Mouse (Mus musculus): Measurements from ENCODE around the gene Lpar1. TPM values are rescaled to one million over a fixed set of nuclear protein-coding genes. Genes with fewer than 3 reads are reported as not detected.
A peak's percentile ranks its signal among the peaks of the same experiment; 100 is the strongest.

Lpar1 gene
- 10 to 100 TPM; 14.8 to 15.4 TPM for total RNA-seq (2021)
- long read RNA-seq, experiment 1, partial matches to known transcripts = 0 of 11 reads
- long read RNA-seq, experiment 1, other reads (novel, unspliced or antisense) = 7 of 11 reads
- long read RNA-seq, experiment 2, transcript Lpar1-201 (4 exons, 3,512 nt) = major isoform, 8 of 19 reads
- long read RNA-seq, experiment 2, partial matches to known transcripts = 2 of 19 reads
- long read RNA-seq, experiment 2, other reads (novel, unspliced or antisense) = 8 of 19 reads

DNA sequence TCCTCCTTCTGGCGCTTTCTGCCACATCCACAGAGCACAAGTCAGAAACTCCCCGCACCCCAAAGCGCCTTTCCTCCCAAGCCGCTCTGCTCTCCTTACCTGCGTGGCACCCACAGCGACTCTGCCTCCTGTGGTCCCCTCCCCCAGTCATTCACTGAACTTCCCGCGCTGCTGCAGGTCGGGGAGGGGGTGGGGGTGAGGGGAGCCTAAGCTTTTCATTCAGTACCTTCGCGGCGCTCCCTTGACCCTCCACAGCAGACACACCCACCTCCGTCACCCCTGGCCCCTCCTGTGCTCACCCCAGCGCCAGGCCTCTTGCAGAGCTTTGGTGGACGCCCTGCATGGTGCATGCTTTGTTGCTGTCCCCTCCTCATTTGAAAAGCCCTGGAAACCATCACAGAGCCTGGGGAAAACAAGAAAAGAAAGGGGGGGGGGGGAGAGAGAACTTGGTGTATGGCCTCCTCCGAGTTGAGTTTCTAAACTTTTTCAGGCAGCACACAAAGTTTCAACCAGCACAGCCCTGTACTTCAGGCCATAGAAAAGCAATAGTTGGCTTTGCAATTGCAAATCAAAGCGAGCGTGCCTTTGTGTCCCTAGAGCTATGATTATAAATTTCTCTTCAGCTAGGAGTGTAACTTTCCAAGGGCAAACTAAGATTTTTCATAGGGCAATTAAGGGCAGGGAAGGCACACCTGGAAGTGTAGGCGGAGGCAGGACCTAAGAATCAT lies at the start of gene Lpar1:
Gene Lpar1, minus strand, starts transcription at position 268 of the 728 bp plus-strand sequence.
- peak; percentile 54 for DNase-seq

DNA sequence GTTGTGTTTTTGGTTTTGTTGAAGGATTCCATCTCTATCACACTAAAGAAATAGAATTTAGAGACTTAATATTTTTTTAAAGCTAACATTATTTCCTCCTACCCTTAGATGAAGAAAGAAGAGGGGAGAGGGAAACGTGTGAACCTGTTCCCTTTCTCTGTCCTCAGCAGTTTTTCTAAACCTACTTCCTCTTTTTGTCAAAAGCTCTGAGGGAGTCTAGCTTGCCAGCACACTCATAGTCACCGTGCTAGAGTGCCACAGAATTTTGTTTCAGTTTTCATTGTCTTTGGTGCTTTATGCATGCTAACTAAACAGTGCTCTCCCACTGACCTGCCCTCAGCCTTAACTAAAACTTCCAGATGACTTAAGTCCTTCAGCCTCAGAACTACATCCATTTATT lies 32.2 kb upstream of the Lpar1 start:
- DNase-seq = no peak

DNA sequence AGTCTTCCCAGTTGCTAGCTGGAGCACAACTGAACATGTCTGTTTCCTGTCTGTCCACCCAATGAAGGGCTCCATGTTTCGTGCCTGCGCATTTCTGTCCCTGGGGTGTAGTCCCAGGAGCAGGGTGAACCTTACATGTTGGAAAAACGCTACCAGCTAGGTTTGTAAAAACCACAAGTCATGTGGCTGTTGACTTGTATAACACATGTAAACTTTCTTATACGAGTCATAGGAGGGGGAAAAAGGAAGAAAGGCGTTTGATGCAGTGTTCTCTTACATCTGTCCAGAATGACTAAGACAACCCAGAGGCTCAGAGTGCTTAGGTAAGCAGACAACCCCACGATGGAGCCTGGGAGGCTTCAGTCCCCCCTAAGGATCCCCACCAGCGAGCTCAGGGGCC lies 27.5 kb upstream of the Lpar1 start:
- DNase-seq = no peak

DNA sequence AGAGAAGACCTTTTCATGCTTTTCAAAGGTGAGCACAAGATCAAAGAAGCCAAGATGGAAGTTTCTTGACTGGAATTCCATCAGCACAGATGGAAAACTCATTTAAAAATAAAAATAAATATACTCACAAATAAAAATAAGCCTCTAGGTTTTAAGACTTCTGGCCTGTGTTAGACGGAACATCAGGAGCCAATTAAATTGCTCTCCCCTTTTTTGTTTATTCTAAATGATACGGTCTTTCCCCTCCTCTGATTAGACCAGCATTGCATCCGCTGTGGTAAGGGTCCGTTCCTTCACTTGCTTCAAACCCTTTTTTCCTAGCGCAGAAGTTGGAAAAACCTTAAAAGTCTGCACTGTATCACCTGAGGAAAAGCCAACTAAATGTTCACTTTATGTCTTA lies 26.8 kb upstream of the Lpar1 start:
- no peak for DNase-seq

DNA sequence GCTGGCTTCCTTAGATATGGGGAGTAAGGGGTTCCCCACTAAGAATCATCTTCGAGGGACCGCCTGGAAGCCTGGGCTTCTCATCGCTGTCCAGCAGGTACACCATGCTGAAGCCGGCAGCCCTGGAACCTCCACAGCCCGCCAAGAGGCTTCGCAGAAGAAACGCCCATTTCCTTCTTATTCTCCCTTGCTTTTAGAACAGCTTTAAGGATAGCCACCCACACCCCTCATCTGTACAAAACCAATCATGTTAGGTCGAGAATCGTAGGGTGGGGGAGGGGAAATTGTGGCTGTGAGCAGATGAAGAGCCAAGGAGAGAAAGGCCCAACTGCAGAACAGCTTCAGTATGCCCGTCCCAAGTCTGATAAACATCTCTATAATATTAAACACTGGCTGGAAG lies 26.4 kb upstream of the Lpar1 start:
- DNase-seq = no peak

DNA sequence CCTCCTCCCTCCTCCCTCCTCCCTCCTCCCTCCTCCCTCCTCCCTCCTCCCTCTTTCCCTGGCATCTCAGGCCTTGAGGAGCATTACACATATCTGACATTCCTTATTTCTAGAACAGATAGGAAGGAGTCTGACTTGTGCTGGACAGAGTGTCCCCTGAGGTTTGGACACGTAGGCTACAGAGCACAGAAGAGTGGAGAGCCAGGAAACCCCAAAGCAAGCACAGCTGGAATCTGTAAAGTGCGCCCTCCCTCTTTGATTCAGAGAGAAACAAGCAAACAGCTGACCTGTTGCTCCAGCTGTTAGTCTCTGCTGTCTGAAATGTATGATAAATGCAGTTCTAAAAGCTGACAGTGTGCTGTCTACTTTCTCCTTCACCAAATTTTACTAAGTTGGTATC lies 24.8 kb upstream of the Lpar1 start:
- DNase-seq = no peak

DNA sequence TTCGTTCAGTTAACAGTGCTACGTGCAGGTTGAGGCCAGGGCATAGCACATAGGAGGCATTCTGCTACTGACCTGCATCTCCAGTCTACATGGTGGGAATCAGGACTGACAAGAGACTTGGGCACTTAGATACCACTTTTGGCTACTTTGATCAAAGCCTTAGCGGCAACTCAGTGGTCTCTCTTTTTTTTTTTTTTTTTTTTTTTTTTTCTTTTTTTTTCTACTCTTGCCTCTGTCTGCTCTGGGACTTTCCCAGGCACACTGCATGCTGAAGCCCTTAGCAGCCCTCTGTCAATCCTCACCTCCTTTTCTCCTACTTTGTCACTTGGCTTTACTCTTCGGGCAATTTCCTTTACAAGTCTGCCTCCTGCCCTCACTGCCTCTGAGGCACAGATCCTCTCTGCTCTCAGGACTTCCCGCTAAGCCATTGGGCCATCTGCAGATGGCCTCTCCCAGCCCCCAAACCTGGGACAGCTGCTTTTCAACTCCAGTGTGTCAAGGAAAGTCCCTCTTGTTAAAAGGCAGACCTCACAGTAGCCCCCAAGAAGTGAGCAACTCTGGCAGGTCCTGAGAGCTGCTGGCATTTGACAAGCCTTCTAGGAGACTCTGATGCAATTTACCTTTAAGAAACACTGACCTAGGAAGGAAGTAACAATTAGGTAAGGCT lies 23.8 kb upstream of the Lpar1 start:
- DNase-seq = no peak

DNA sequence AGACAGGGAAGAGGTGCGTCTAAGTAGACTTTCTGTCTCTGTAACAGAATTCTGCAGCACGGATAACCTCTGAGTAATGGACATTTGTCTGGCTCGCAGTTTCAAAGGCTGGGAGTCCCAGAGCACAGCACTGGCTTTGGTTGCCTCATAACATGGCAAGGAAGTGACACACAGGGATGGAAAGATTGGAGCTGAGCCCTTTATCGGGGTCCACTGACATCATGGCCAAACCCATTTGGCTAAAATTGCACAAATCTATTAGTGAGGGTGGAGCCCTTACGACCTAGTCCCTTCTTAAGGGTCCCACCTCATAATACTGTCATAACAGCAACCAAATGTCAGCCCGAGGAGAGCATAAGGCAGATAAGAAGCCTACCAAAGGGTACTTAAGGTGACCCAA lies 22.1 kb upstream of the Lpar1 start:
- peak; percentile 54 for DNase-seq

DNA sequence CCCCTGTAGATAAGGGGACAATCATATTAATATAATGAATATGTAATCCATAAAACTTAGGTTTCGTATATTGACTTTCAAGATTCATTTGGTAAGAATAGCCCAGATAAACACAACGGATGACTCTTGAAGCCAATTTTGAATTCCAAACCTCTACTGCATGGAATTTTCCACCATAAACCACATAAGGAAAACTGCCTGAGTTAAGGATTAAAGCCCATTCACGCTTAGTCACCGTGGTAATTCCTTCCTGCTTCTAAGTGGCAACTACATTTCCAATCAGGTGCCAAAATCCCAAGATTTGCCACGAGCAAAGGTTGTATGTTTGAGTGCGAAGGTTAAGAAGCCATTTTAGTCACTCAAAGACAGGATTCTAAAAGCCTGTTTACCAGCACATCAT lies 20.3 kb upstream of the Lpar1 start:
- no peak for DNase-seq

DNA sequence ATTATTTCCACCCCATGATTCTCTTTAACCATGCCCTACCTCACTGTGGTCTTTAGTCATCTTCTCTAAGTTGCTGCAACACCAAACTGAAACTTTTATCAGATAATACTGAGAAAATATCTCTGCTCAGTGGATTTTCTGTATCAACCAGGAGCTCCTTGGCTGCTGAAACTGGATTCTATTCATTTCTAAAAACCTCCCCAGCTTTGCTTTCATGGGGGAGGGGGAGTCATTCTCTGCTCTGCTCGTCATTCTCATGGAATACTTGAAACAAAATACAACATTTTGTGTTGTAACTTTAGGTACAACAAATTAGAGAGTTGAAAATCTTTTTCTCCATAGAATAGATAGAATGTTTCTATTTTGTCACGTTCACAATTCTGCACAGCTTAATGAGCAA lies 18.7 kb upstream of the Lpar1 start:
- DNase-seq = no peak

DNA sequence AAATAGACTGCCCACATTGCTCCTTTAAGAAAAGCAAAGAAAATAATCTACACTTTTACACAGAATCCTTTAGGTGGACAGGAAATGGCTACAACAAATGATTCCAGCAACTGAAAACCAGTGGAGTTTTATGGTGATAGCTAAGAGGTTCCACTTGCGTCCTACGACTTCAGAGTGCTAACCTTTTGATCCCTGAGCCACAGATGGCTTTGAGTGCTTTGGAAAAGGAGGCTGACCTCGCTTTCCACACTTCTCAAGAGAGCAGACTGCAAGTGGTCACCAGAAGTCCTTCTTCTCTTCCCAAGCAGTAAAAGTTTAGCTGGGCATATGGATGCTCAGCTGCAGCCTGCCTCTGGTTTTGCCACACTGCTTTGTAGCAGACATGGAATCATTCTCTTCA lies 18.0 kb upstream of the Lpar1 start:
- DNase-seq = no peak

DNA sequence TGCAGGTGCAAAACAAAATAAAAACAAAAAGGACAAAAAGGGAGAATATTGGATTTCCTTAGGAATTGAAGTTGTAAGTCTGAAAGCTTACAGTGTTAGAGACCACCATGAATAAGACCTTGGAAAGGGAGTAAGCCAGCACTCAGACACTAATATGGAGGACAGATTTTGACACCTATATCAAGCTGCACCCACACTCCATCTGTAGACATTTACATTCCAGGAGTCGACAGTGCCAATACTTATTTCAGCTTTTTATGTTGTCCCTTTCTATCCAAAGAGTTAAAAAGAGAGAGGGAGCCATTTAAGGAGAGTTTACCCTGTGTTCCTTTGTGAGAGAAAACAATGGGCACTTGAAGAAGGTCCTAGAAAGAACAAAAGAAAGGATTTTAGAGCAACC lies 17.5 kb upstream of the Lpar1 start:
- no peak for DNase-seq

DNA sequence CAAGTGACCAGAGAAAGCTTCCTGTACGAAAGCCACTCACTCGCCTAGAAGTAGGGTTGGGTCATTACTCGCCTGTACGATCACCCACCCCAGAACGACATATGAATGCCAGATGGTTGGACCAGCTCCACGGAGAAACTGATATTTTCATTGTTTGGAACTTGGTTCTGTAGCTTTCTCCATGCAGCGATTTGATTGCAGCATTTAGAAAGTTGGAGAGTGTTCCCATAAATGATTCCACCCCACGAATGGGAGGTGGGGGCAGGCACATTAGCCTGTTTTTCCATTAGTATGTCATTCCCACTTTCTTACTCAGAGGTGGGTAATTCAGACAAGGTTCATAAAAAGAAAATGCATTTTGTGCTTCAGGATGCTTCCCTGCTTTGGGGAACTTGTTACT lies 14.8 kb upstream of the Lpar1 start:
- DNase-seq = peak; percentile 53

DNA sequence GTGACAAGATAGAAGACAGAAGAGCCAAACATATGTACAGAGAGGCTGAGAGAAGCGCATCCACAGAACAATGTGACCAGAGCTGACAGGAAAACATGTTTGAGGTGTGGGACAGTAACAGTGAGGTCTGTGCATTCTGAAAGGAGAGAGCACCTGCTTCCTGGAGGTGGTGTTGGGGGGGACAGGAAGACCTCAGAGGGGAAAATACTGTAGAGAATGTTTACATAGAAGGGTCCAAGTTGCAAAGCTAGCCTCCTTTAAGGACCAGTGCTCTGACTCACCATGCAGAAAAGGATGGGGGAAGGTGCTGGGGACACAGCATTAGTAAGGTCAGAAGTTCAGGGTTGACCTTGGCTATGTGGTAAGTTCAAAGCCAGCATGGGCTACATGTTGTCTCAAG lies 9.1 kb upstream of the Lpar1 start:
- no peak for DNase-seq

DNA sequence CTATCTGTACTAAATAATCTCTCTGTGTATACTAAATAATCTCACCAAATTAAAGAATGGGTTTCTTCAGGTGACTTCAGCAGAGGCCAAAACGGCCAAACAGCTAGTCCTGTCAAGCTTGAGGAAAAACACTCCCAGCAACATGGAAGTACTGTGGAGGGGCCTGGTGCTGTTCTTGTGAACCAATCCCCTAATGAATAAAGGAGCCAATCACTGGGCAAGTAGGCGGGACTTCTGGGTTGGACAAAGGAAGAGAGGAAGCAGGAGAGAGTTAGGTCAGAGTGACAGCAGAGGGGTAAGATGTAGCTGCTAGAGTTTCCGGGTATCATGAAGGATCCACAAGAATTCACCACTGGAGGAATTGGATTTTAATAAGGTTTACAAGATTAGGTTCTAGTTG lies 3.3 kb upstream of the Lpar1 start:
- no peak for DNase-seq

DNA sequence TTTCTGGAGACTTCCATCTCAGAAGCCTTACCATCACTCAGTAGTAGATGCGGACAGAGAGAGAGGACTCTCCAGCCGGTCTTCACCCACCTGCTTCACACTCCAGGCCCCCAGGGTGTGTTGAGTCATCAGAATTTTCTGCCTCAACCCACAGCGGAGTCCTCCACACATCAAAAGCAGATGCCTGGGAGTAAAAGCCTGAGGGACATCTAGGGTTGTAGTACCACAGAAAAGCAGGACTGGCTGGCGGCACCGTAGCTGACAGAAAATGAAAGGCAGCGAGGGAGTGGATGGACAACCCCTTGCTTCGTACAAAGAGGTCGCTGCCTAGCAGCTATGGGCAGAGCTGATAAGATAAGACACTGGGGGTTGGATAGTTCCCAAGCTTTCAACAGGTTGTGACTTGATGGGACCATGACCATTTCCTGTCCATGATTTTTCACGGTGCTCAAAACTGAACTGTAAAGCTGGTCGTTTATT lies 701 bp upstream of the Lpar1 start:
- DNase-seq = no peak

DNA sequence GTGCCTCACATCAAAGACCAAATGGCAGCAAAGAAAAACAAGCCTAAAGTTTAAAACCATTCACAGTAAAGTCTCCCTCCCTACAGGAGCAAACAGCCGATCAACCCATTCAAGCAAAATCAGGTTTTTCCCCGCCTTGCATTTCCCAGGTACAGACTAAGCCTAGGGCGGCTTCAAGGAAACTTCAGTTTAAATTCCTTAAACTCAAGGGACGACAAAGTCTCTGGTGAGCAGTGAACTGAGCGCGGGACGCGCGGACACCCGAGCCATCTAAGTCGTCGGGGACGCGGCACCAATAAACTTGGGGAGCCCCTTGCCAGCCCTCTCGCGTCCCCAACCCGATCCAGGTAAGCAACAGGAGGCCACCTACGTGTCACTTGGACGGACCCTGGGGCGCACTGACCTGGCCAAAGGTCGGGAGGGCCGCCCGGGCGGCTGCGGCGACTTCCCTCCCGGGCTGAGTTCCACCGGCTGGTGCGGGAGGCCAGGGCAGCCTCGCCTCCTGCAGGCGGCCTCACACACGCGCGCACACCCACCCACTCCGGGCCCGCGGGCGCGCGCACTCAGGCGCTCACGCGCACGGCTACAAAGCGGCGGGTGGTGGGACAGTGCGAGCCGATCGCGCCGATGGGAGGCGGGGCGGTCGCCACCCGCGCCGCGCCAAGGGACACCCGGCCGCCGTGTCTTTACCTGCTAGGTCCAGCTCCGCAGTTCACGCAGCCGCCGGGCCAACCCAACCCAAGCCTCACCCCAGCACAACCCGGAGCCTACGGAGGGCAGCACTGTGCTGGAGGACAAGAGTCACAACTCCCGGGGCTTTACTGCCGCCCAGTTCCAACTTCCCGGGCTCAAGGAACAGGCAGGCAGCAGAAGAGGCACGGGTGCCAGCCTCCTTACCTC lies 717 bp downstream of the Lpar1 start:
- peak; percentile 83 for DNase-seq

DNA sequence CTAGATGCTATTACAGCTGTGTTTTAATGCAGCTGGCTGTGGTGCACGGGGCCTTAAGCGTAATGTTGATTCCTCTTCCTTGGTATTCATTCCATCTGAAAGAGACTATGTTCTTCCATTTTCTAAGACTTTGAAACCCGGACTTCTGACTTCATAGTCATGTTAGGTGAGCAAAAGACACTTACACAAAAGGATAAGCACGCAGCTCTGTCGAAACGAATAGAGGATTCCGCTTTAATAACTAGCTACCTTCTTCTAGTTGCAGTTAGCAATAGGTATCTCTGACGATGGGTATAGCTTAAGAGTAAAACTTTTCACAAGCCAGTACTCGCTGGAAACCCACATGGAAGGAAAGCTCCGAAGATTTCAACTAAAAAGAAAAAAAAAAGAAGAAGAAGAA lies 1.5 kb downstream of the Lpar1 start:
- DNase-seq = no peak

DNA sequence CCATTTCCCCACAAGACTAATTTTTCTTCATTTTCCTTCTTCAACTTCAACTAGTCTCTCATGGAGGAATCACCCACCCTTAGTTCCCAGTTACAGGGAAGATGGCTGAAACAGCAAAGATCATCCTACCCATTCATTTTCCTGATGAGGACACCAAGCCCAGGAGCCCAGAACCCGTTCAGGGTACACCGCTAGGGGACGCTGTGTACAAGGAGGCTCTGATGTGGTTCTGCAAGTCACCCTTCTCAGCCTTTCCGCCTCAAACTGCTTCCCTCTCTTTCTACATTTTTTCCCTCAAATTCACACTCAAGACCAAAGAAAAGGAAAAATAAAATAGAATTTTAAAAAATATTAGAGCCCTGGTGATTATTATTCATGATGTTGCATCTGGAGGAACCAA lies 1.9 kb downstream of the Lpar1 start:
- DNase-seq = peak; percentile 72

DNA sequence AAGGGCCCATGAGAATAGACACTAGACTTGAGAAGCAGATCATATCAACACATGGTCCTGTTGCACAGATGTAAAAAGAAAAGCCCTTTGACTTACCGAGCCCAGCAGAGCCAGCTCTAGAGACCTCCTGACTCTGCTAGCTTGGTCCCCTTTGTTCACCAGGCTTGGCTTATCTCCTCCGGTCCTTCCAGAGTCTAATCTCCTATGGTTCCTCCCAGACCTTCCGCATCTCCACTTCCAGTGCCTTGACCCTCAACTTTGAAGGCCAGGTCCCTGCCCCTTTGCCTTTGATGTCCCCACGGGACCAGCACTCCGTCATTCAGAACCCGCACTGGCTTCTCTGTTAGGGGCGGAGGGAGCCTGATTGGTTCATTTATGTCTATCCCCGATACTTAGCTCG lies 6.0 kb downstream of the Lpar1 start:
- DNase-seq = no peak

DNA sequence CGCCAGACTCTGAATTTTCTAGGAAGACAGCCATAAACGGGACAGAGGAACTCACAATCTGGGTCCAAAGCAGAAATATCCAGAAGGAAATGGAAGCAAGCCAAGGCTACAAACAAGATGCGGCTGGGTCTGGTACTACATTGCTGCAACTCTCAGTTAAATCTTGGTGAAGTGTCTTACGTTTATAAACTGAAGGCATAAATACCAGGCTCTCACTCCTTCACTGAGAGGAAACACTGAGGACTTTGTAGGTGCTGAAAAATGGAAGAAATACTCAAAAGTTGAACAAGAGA lies 6.5 kb downstream of the Lpar1 start:
- no peak for DNase-seq

DNA sequence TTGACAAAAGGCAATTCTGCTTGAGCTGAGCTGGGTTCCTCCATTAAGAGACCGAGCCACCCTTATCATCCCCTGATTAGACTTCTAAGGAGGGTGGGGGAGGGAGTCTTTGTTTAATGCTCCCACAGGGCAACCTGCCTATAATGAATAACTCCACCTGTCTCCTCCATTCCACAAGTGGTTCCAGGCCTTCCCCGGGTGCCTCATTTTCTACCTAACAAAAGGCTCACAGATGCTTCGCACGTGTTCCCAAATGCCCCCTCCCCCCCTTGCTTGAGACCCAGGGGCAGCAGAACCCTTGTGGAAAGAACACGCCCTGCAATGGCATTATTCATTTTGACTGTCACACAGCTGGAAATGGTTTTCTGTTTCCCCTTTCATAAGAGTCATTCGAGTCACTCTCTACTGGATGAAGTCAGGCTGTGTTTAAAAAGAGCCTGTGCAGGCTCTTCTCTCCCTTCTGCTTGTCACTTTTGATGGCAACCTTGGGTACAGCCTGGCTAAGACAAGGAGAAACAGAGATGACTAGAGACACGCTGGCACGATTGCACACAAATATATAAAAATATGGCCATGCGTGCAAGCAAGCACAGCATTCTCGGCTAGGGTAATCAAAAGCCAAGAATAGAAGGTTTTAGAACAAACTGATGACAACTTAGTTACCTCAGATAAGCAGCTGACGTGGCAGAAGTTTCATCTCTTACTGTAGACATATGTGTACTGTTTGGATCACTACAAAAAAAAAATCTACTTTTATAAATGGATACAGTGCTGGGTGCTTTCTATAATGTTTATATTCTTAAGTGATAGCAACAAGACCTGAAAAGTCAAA lies 7.0 kb downstream of the Lpar1 start:
- DNase-seq = no peak
